Mouse (Mus musculus): ENCODE data around the gene Rps15.

DNA sequence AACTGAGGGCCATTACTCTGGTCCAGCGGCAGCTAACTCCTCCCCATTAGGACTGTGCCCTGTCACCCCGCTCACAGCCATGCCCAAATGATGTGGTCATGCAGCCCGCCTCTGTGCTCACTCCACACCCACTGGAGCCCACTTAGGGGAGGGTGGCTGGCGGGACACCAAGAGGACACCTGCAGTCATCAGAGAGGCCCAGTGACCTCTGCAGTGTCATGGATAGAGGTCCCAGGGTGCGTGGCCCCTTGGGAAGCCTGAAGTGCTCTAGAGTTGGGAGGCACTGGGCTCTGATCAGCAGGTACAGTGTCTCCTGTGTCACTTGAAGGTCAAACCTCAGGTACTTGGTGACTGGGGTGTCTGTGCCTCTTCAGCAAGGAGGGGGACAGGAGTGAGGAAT, 4.6 kb downstream of the Rps15 start:
- TF ChIP-seq MAFK (IDR thresholded peaks at IDR 0.05; ENCODE audit: insufficient replicate concordance, low read length) (no peak), E2F4 (IDR thresholded peaks at IDR 0.05; ENCODE audit: insufficient replicate concordance, low read depth, low read length) (no peak), CTCF (conservative IDR thresholded peaks at IDR 0.05 in 1 of 2, IDR thresholded peaks at IDR 0.05 in 1 of 2; ENCODE audit: low read depth in 2 of 2, low read length in 2 of 2) (no peak), EP300 (IDR thresholded peaks at IDR 0.05; ENCODE audit: low read length) (no peak), MEF2A (IDR thresholded peaks at IDR 0.05; ENCODE audit: borderline replicate concordance, low read depth, low read length) (no peak), POLR2A (IDR thresholded peaks at IDR 0.05; ENCODE audit: low read depth, low read length) (no peak), ZMIZ1 (IDR thresholded peaks at IDR 0.05; ENCODE audit: low read depth, low read length) (no peak), MYC (IDR thresholded peaks at IDR 0.05; ENCODE audit: low read depth, low read length) (no peak), BHLHE40 (IDR thresholded peaks at IDR 0.05; ENCODE audit: low read depth, low read length) (no peak), NELFE (IDR thresholded peaks at IDR 0.05; ENCODE audit: low read depth, low read length) (no peak), NRF1 (IDR thresholded peaks at IDR 0.05; ENCODE audit: low read depth, low read length) (no peak), IRF4 (IDR thresholded peaks at IDR 0.05; ENCODE audit: low read depth, low read length) (no peak), MXI1 (IDR thresholded peaks at IDR 0.05; ENCODE audit: low read depth, low read length) (no peak)
